Mouse (Mus musculus): ENCODE results near the gene Abca12. TPM values are rescaled to one million over a fixed set of nuclear protein-coding genes. Genes with fewer than 3 reads are reported as not detected.

The Abca12 gene
- total and polyA plus RNA-seq, 2 experiments from 2014 or later: 0.10 to 0.44 TPM

- Histone ChIP-seq H3K27me3 (ENCODE audit: insufficient read depth, low read length) (no peaks in the 10 kb centered on the region), H3K27ac (ENCODE audit: low read depth, low read length) (no peak overlapping the region), H3K4me1 (ENCODE audit: insufficient read depth, low read length) (no peaks in the 10 kb centered on the region), H3K9me3 (ENCODE audit: low read length) (no peaks in the 10 kb centered on the region), H3K4me2 (ENCODE audit: low read depth, low read length, poor library complexity, severe bottlenecking) (no peak overlapping the region), H3K9ac (replicated peaks; ENCODE audit: low read length, poor library complexity, severe bottlenecking) (no peak overlapping the region), H3K4me3 (ENCODE audit: low read depth, low read length) (no peak overlapping the region), H3K36me3 (ENCODE audit: insufficient read depth, low read length) (no peaks in the 10 kb centered on the region)
- no peak for TF ChIP-seq CTCF (IDR thresholded peaks at IDR 0.05)
- ATAC-seq (ENCODE audit: low FRiP score) (no peak), DNase-seq (ENCODE audit: low spot score) (no peak)
- 75% methylated on average over 5 of the region's 6 CpGs for WGBS
Measured at GRCm38 (mm10) chr1:71414084-71414483, 626 bp downstream of the Abca12 start.

GRCm38 (mm10) chr1:71413114-71413513 is 1.6 kb downstream of the Abca12 start:
- WGBS: 91% methylated on average over 11 of the region's 11 CpGs

GRCm38 (mm10) chr1:71407711-71408110 is 7.0 kb downstream of the Abca12 start:
- no peaks in the 10 kb centered on the region for H3K9me3 ChIP-seq (ENCODE audit: low read length)
- no peaks in the 10 kb centered on the region for H3K27me3 ChIP-seq (ENCODE audit: insufficient read depth, low read length)
- no peak overlapping the region for H3K27ac ChIP-seq (ENCODE audit: low read depth, low read length)
- no peak overlapping the region for H3K4me2 ChIP-seq (ENCODE audit: low read depth, low read length, poor library complexity, severe bottlenecking)
- H3K4me3 ChIP-seq (ENCODE audit: low read depth, low read length): no peak overlapping the region
- no peak for TF ChIP-seq CTCF (IDR thresholded peaks at IDR 0.05)
- no peaks in the 10 kb centered on the region for H3K4me1 ChIP-seq (ENCODE audit: insufficient read depth, low read length)
- 87% methylated on average over 7 of the region's 7 CpGs for WGBS
- H3K36me3 ChIP-seq (ENCODE audit: insufficient read depth, low read length): no peaks in the 10 kb centered on the region
- DNase-seq (ENCODE audit: low spot score) (no peak), ATAC-seq (ENCODE audit: low FRiP score) (no peak)
- H3K9ac ChIP-seq (replicated peaks; ENCODE audit: low read length, poor library complexity, severe bottlenecking): no peak overlapping the region

More at GRCm38 (mm10) chr1:71413114-71413513, 1.6 kb downstream of the Abca12 start:
- H3K36me3 ChIP-seq (ENCODE audit: insufficient read depth, low read length): no peaks in the 10 kb centered on the region
- H3K27ac ChIP-seq (ENCODE audit: low read depth, low read length): no peak overlapping the region
- H3K4me2 ChIP-seq (ENCODE audit: low read depth, low read length, poor library complexity, severe bottlenecking): no peak overlapping the region
- TF ChIP-seq CTCF (IDR thresholded peaks at IDR 0.05): no peak
- ATAC-seq (ENCODE audit: low FRiP score) (no peak), DNase-seq (ENCODE audit: low spot score) (no peak)
- no peaks in the 10 kb centered on the region for H3K27me3 ChIP-seq (ENCODE audit: insufficient read depth, low read length)
- H3K4me1 ChIP-seq (ENCODE audit: insufficient read depth, low read length): no peaks in the 10 kb centered on the region
- H3K9me3 ChIP-seq (ENCODE audit: low read length): no peaks in the 10 kb centered on the region
- no peak overlapping the region for H3K9ac ChIP-seq (replicated peaks; ENCODE audit: low read length, poor library complexity, severe bottlenecking)
- no peak overlapping the region for H3K4me3 ChIP-seq (ENCODE audit: low read depth, low read length)

GRCm38 (mm10) chr1:71397635-71398034 is 17.1 kb downstream of the Abca12 start:
- H3K4me3 ChIP-seq (ENCODE audit: low read depth, low read length): no peak overlapping the region
- H3K27me3 ChIP-seq (ENCODE audit: insufficient read depth, low read length): no peaks in the 10 kb centered on the region
- no peak overlapping the region for H3K27ac ChIP-seq (ENCODE audit: low read depth, low read length)
- no peaks in the 10 kb centered on the region for H3K9me3 ChIP-seq (ENCODE audit: low read length)
- no peak overlapping the region for H3K4me2 ChIP-seq (ENCODE audit: low read depth, low read length, poor library complexity, severe bottlenecking)
- no peak for TF ChIP-seq CTCF (IDR thresholded peaks at IDR 0.05)
- H3K36me3 ChIP-seq (ENCODE audit: insufficient read depth, low read length): no peaks in the 10 kb centered on the region
- 71% methylated on average over 3 of the region's 3 CpGs for WGBS
- ATAC-seq (ENCODE audit: low FRiP score) (no peak), DNase-seq (ENCODE audit: low spot score) (no peak)
- no peaks in the 10 kb centered on the region for H3K4me1 ChIP-seq (ENCODE audit: insufficient read depth, low read length)
- no peak overlapping the region for H3K9ac ChIP-seq (replicated peaks; ENCODE audit: low read length, poor library complexity, severe bottlenecking)

- Histone ChIP-seq H3K4me1 (ENCODE audit: insufficient read depth, low read length) (no peaks in the 10 kb centered on the region), H3K9me3 (ENCODE audit: low read length) (no peaks in the 10 kb centered on the region), H3K36me3 (ENCODE audit: insufficient read depth, low read length) (no peaks in the 10 kb centered on the region), H3K27ac (ENCODE audit: low read depth, low read length) (no peak overlapping the region), H3K4me2 (ENCODE audit: low read depth, low read length, poor library complexity, severe bottlenecking) (no peak overlapping the region), H3K27me3 (ENCODE audit: insufficient read depth, low read length) (no peaks in the 10 kb centered on the region), H3K4me3 (ENCODE audit: low read depth, low read length) (no peak overlapping the region), H3K9ac (replicated peaks; ENCODE audit: low read length, poor library complexity, severe bottlenecking) (no peak overlapping the region)
- no peak for ATAC-seq (ENCODE audit: low FRiP score)
- TF ChIP-seq CTCF (IDR thresholded peaks at IDR 0.05): no peak
- WGBS: 91% methylated on average over 5 of the region's 5 CpGs
- no peak for DNase-seq (ENCODE audit: low spot score)
Measured at GRCm38 (mm10) chr1:71396105-71396504, 18.6 kb downstream of the Abca12 start.

GRCm38 (mm10) chr1:71394177-71394576 is 20.5 kb downstream of the Abca12 start:
- TF ChIP-seq CTCF (IDR thresholded peaks at IDR 0.05): no peak
- DNase-seq (ENCODE audit: low spot score) (no peak), ATAC-seq (ENCODE audit: low FRiP score) (no peak)
- H3K4me1 ChIP-seq (ENCODE audit: insufficient read depth, low read length): no peaks in the 10 kb centered on the region
- H3K9ac ChIP-seq (replicated peaks; ENCODE audit: low read length, poor library complexity, severe bottlenecking): no peak overlapping the region
- H3K27ac ChIP-seq (ENCODE audit: low read depth, low read length): no peak overlapping the region
- WGBS: 77% methylated on average over 2 of the region's 2 CpGs
- no peaks in the 10 kb centered on the region for H3K36me3 ChIP-seq (ENCODE audit: insufficient read depth, low read length)
- H3K9me3 ChIP-seq (ENCODE audit: low read length): no peaks in the 10 kb centered on the region
- H3K4me2 ChIP-seq (ENCODE audit: low read depth, low read length, poor library complexity, severe bottlenecking): no peak overlapping the region
- no peak overlapping the region for H3K4me3 ChIP-seq (ENCODE audit: low read depth, low read length)
- H3K27me3 ChIP-seq (ENCODE audit: insufficient read depth, low read length): no peaks in the 10 kb centered on the region
